Mouse (Mus musculus): Measurements from ENCODE around the gene Myo5c. TPM values are rescaled to one million over a fixed set of nuclear protein-coding genes. Genes with fewer than 3 reads are reported as not detected.
A peak's percentile ranks its signal among the peaks of the same experiment; 100 is the strongest.

Gene Myo5c
- polyA plus RNA-seq, 1 experiment from 2014 or later: 18.6 TPM

DNA sequence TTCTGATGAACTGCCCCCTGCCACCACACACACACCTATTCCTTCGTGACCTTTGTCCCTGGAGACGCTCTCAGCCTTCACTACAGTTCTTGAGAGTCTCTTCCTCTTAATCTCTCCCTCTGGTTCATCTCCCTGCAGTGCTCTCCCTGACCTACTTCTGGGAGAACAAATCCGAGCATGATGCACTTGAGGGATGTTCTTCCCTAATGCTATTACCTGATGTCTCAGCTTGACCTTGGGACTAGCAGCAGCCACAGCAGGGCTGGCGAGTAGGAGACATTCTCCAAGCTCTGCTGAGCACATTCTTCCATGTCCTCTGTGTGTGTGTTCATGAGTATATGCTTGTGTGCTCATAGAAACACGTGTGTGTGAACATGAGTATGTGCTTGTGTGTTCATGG is 76.8 kb downstream of the Myo5c start:
- Histone ChIP-seq H3K4me3 (replicated peaks; ENCODE audit: low read length) (no peak overlapping the region), H3K9me3 (replicated peaks; ENCODE audit: control insufficient read depth, low read length) (no peaks in the 10 kb centered on the region), H3K36me3 (ENCODE audit: control insufficient read depth, insufficient read depth, low read length) (no peaks in the 10 kb centered on the region), H3K27ac (ENCODE audit: low read length) (no peak overlapping the region), H3K27me3 (ENCODE audit: control insufficient read depth, insufficient read depth, low read length) (no peaks in the 10 kb centered on the region), H3K4me2 (ENCODE audit: low read depth, low read length) (no peak overlapping the region), H3K9ac (ENCODE audit: low read length) (no peak overlapping the region), H3K4me1 (ENCODE audit: control insufficient read depth, insufficient read depth, low read length) (no peaks in the 10 kb centered on the region)
- WGBS: 66% methylated on average over 5 of the region's 5 CpGs
- no peak for ATAC-seq (ENCODE audit: insufficient read depth, low FRiP score)

DNA sequence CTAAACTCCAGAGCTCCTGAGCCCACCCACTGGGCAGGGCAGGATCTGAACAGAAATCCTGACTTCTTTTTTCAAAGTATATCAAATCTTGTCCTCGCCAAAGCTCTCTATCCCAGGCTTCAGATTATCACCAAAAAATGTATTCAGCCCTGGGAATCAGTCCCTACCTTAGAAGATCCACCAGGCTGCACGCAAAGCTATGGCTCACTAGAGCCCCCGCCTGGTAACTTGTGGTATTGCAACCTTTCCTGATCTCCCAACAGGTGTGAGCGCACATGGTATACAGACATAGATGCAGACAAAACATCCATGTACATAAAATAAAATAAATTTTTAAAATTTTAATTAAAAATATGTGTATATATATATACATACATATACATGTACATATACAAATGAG is 80.2 kb downstream of the Myo5c start:
- no peak for ATAC-seq (ENCODE audit: insufficient read depth, low FRiP score)
- Histone ChIP-seq H3K27ac (ENCODE audit: low read length) (no peak overlapping the region), H3K9me3 (replicated peaks; ENCODE audit: control insufficient read depth, low read length) (no peaks in the 10 kb centered on the region), H3K4me1 (ENCODE audit: control insufficient read depth, insufficient read depth, low read length) (no peaks in the 10 kb centered on the region), H3K9ac (ENCODE audit: low read length) (no peak overlapping the region), H3K4me2 (ENCODE audit: low read depth, low read length) (no peak overlapping the region), H3K36me3 (ENCODE audit: control insufficient read depth, insufficient read depth, low read length) (no peaks in the 10 kb centered on the region), H3K27me3 (ENCODE audit: control insufficient read depth, insufficient read depth, low read length) (no peaks in the 10 kb centered on the region), H3K4me3 (replicated peaks; ENCODE audit: low read length) (no peak overlapping the region)
- WGBS: 19% methylated on average over 4 of the region's 4 CpGs

GRCm38 (mm10) chr9:75313138-75313831 is 81.5 kb downstream of the Myo5c start:
- no peaks in the 10 kb centered on the region for H3K4me1 ChIP-seq (ENCODE audit: control insufficient read depth, insufficient read depth, low read length)
- peak overlapping the region; percentile 83 for H3K4me2 ChIP-seq (ENCODE audit: low read depth, low read length)
- peak overlapping the region; percentile 79 for H3K9ac ChIP-seq (ENCODE audit: low read length)
- H3K27ac ChIP-seq (ENCODE audit: low read length): peak overlapping the region; percentile 47
- peak overlapping the region; percentile 77 for H3K4me3 ChIP-seq (replicated peaks; ENCODE audit: low read length)
- no peaks in the 10 kb centered on the region for H3K36me3 ChIP-seq (ENCODE audit: control insufficient read depth, insufficient read depth, low read length)
- H3K9me3 ChIP-seq (replicated peaks; ENCODE audit: control insufficient read depth, low read length): no peaks in the 10 kb centered on the region
- ATAC-seq (ENCODE audit: insufficient read depth, low FRiP score): no peak; the same call in 1 of the 2 replicates
- H3K27me3 ChIP-seq (ENCODE audit: control insufficient read depth, insufficient read depth, low read length): no peaks in the 10 kb centered on the region
- WGBS: 36% methylated on average over 11 of the region's 11 CpGs

DNA sequence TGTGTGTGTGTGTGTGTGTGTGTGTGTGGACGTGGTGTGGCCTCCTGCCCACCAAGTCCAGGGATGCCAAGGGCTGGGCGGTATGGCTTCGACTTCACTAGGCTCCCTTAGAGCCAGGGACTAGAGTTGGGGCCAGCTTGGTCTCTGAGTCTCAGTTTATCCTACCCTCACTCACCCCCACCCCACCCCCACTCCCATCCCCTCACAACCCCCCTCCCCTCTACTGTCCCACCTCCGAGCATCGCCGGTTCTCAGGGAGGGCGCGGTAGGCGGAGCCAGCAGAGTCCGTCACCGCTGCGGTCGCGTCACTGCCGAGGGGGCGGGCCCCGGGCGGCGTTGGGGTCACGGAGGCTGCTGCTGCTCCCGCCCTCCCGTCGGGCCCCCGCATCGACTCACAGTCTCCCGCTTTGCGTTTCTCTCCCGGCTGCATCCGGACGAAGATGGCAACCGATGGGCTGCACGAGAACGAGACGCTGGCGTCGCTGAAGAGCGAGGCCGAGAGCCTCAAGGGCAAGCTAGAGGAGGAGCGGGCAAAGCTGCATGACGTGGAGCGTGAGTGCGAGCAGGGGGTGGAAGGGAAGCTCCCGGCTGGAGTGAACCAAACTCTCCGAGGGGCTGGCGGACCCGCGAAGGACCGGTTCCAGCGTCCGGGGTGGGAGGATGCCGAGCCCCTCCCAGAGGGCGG is 82.2 kb downstream of the Myo5c start:
- Histone ChIP-seq H3K9ac (ENCODE audit: low read length) (peak overlapping the region; percentile 79), H3K4me3 (replicated peaks; ENCODE audit: low read length) (peak overlapping the region; percentile 77), H3K4me2 (ENCODE audit: low read depth, low read length) (peak overlapping the region; percentile 83), H3K36me3 (ENCODE audit: control insufficient read depth, insufficient read depth, low read length) (no peaks in the 10 kb centered on the region), H3K27ac (ENCODE audit: low read length) (peak overlapping the region; percentile 83), H3K9me3 (replicated peaks; ENCODE audit: control insufficient read depth, low read length) (no peaks in the 10 kb centered on the region), H3K4me1 (ENCODE audit: control insufficient read depth, insufficient read depth, low read length) (0 out of 2 replicates have a peak, but pooled peaks cover 4% of the 10 kb centered on the region), H3K27me3 (ENCODE audit: control insufficient read depth, insufficient read depth, low read length) (no peaks in the 10 kb centered on the region)
- WGBS: under 1% methylated on average over 52 of the region's 52 CpGs
- ATAC-seq (ENCODE audit: insufficient read depth, low FRiP score): peak; percentile 81

- Histone ChIP-seq H3K9ac (ENCODE audit: low read length) (peak overlapping the region; percentile 79), H3K27me3 (ENCODE audit: control insufficient read depth, insufficient read depth, low read length) (no peaks in the 10 kb centered on the region), H3K27ac (ENCODE audit: low read length) (peak overlapping the region; percentile 83), H3K4me3 (replicated peaks; ENCODE audit: low read length) (peak overlapping the region; percentile 77), H3K4me1 (ENCODE audit: control insufficient read depth, insufficient read depth, low read length) (0 out of 2 replicates have a peak, but pooled peaks cover 4% of the 10 kb centered on the region), H3K9me3 (replicated peaks; ENCODE audit: control insufficient read depth, low read length) (no peaks in the 10 kb centered on the region), H3K36me3 (ENCODE audit: control insufficient read depth, insufficient read depth, low read length) (no peaks in the 10 kb centered on the region), H3K4me2 (ENCODE audit: low read depth, low read length) (peak overlapping the region; percentile 83)
- WGBS: 4% methylated on average over 22 of the region's 22 CpGs
- ATAC-seq (ENCODE audit: insufficient read depth, low FRiP score): no peak; the same call in 1 of the 2 replicates
Measured at GRCm38 (mm10) chr9:75314517-75315105, 82.8 kb downstream of the Myo5c start.

GRCm38 (mm10) chr9:75315238-75315637 is 83.4 kb downstream of the Myo5c start:
- Histone ChIP-seq H3K9ac (ENCODE audit: low read length) (no peak overlapping the region), H3K27me3 (ENCODE audit: control insufficient read depth, insufficient read depth, low read length) (no peaks in the 10 kb centered on the region), H3K4me3 (replicated peaks; ENCODE audit: low read length) (no peak overlapping the region), H3K36me3 (ENCODE audit: control insufficient read depth, insufficient read depth, low read length) (no peaks in the 10 kb centered on the region), H3K4me2 (ENCODE audit: low read depth, low read length) (peak overlapping the region; percentile 83), H3K27ac (ENCODE audit: low read length) (no peak overlapping the region), H3K4me1 (ENCODE audit: control insufficient read depth, insufficient read depth, low read length) (0 out of 2 replicates have a peak, but pooled peaks cover 4% of the 10 kb centered on the region), H3K9me3 (replicated peaks; ENCODE audit: control insufficient read depth, low read length) (no peaks in the 10 kb centered on the region)
- 73% methylated on average over 3 of the region's 3 CpGs for WGBS
- no peak for ATAC-seq (ENCODE audit: insufficient read depth, low FRiP score)

GRCm38 (mm10) chr9:75316771-75317170 is 85.0 kb downstream of the Myo5c start:
- 0 out of 2 replicates have a peak, but pooled peaks cover 4% of the 10 kb centered on the region for H3K4me1 ChIP-seq (ENCODE audit: control insufficient read depth, insufficient read depth, low read length)
- 87% methylated on average over 6 of the region's 6 CpGs for WGBS
- no peak overlapping the region for H3K4me3 ChIP-seq (replicated peaks; ENCODE audit: low read length)
- no peaks in the 10 kb centered on the region for H3K9me3 ChIP-seq (replicated peaks; ENCODE audit: control insufficient read depth, low read length)
- H3K4me2 ChIP-seq (ENCODE audit: low read depth, low read length): no peak overlapping the region
- H3K9ac ChIP-seq (ENCODE audit: low read length): no peak overlapping the region
- ATAC-seq (ENCODE audit: insufficient read depth, low FRiP score): no peak
- H3K36me3 ChIP-seq (ENCODE audit: control insufficient read depth, insufficient read depth, low read length): no peaks in the 10 kb centered on the region
- no peaks in the 10 kb centered on the region for H3K27me3 ChIP-seq (ENCODE audit: control insufficient read depth, insufficient read depth, low read length)
- H3K27ac ChIP-seq (ENCODE audit: low read length): no peak overlapping the region

DNA sequence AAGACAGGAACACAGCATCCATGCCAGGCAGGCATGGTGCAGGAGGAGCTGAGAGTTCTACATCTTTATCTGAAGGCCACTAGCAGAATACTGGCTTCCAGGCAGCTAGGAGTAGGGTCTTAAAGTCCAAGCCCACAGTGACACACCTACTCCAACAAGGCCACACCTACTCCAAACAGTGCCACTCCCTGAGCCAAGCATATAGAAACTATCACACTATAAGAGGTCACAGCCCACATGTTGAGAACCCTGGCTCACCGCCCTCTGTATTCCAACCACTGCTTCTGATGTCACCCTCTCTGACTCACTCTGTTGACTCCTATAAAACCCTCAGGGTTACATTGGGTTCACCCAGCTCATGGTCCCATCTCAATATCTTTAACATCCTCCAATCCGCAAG is 86.4 kb downstream of the Myo5c start:
- H3K27ac ChIP-seq (ENCODE audit: low read length): no peak overlapping the region
- 84% methylated on average over 2 of the region's 2 CpGs for WGBS
- H3K4me1 ChIP-seq (ENCODE audit: control insufficient read depth, insufficient read depth, low read length): 0 out of 2 replicates have a peak, but pooled peaks cover 4% of the 10 kb centered on the region
- no peak overlapping the region for H3K9ac ChIP-seq (ENCODE audit: low read length)
- no peaks in the 10 kb centered on the region for H3K9me3 ChIP-seq (replicated peaks; ENCODE audit: control insufficient read depth, low read length)
- H3K27me3 ChIP-seq (ENCODE audit: control insufficient read depth, insufficient read depth, low read length): no peaks in the 10 kb centered on the region
- peak; percentile 61; the same call in 1 of the 2 replicates for ATAC-seq (ENCODE audit: insufficient read depth, low FRiP score)
- H3K4me2 ChIP-seq (ENCODE audit: low read depth, low read length): no peak overlapping the region
- H3K4me3 ChIP-seq (replicated peaks; ENCODE audit: low read length): no peak overlapping the region
- no peaks in the 10 kb centered on the region for H3K36me3 ChIP-seq (ENCODE audit: control insufficient read depth, insufficient read depth, low read length)

DNA sequence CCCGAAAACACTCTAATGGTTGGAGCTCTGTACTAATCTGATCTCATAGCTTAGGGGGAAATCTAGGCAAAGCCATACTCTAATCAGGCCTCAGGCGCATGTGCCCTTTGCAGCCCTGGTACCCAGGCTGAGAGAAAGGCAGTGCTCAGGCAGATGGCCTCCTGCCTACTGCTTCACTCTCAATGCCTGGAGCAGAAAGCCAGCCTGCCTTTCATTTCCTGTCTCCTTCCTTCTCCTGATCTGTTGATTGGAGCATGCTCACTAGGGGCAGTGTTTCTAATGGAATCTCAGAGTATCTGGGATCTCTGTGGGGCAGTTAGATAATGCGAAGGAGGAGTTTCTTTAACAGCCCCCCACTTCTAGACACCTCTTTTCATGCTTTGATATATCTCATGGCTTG is 87.5 kb downstream of the Myo5c start:
- no peak overlapping the region for H3K4me2 ChIP-seq (ENCODE audit: low read depth, low read length)
- 71% methylated on average over 3 of the region's 3 CpGs for WGBS
- H3K27me3 ChIP-seq (ENCODE audit: control insufficient read depth, insufficient read depth, low read length): no peaks in the 10 kb centered on the region
- H3K27ac ChIP-seq (ENCODE audit: low read length): no peak overlapping the region
- H3K4me3 ChIP-seq (replicated peaks; ENCODE audit: low read length): no peak overlapping the region
- H3K4me1 ChIP-seq (ENCODE audit: control insufficient read depth, insufficient read depth, low read length): 0 out of 2 replicates have a peak, but pooled peaks cover 4% of the 10 kb centered on the region
- H3K36me3 ChIP-seq (ENCODE audit: control insufficient read depth, insufficient read depth, low read length): no peaks in the 10 kb centered on the region
- ATAC-seq (ENCODE audit: insufficient read depth, low FRiP score): no peak
- no peaks in the 10 kb centered on the region for H3K9me3 ChIP-seq (replicated peaks; ENCODE audit: control insufficient read depth, low read length)
- H3K9ac ChIP-seq (ENCODE audit: low read length): no peak overlapping the region
